Mouse (Mus musculus): Measurements from ENCODE around the gene Jmjd7. TPM values are rescaled to one million over a fixed set of nuclear protein-coding genes. Genes with fewer than 3 reads are reported as not detected.

Jmjd7 gene
- total RNA-seq, 2 experiments from 2014 or later: 4.0 to 5.0 TPM

DNA sequence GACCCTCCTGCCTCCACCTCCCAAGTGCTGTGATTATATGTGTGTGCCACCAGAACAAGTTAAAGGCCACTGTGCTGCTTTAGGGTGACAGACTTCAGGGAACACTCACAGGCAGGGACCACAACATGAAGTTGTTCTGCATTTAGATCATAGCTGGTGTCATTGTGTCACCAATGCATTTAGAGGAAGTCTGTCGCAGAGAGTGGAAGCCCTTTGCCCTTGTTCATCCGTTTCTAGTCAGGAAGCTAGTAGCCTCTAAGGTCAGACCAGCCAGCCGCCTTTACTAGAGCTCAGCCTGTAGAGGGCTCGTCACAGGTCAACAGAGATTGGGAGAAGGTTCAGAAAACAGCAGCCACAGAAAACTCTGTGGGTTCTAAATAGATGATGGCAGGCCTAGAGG, 18.6 kb upstream of the Jmjd7 start:
- intact Hi-C loops (cut with DNase I): no loop called here
- no peak for DNase-seq (ENCODE audit: low spot score in 2 of 2)

DNA sequence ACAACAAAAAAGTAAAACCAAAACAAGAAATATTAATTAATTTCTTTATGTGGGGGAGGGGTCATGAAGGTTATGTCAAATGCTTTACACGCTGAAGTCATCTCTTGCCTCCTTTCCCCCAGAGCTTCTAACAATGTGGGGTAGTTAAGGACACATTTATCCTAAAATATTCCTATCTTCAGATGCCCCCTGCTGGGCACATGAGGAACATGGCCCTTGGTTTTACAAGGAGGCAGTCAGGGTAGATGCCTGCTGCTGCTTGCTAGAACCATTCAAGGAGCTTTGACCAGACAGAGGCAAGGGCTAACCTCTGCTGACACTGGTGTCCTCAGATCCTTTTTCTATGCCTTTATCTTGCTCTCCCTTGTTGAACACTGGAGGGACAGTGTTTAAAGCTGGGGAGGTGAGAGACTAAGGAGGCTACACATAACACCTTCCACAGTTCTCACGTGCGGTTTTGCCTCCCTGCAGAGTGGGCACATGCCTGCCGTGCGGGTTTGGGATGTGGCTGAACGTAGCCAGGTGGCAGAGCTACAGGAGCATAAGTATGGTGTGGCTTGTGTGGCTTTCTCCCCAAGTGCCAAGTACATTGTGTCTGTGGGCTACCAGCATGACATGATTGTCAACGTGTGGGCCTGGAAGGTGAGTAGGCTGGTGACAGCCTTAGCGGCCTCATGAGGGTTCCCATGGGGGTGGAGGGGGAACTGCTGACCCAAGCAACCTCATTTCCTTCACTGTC, 15.7 kb upstream of the Jmjd7 start:
- DNase-seq (ENCODE audit: low spot score in 2 of 2): peak; percentile 70 to 71
- intact Hi-C loops (cut with DNase I): loop anchor here (2.0 kb wide), 1 partner anchor 41 kb away; no protein-coding TSS in a partner anchor

DNA sequence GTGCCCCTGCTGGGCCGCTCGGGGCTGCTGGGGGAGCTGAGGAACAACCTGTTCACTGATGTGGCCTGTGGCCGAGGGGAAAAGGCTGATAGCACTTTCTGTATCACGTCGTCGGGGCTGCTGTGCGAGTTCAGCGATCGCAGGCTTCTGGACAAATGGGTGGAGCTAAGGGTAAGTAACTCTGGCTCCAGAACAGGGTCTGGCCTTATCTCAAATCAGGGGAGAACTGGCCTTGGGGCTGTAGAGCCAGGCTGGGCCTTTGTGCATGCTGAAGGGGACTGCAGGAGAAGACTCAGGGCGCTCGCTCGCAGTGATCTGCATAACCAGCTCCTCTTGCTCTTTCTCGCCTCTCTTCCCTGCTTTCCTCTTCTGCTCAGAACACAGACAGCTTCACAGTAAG, 14.4 kb upstream of the Jmjd7 start:
- intact Hi-C loops (cut with DNase I): no loop called here
- no peak for DNase-seq (ENCODE audit: low spot score in 2 of 2)

DNA sequence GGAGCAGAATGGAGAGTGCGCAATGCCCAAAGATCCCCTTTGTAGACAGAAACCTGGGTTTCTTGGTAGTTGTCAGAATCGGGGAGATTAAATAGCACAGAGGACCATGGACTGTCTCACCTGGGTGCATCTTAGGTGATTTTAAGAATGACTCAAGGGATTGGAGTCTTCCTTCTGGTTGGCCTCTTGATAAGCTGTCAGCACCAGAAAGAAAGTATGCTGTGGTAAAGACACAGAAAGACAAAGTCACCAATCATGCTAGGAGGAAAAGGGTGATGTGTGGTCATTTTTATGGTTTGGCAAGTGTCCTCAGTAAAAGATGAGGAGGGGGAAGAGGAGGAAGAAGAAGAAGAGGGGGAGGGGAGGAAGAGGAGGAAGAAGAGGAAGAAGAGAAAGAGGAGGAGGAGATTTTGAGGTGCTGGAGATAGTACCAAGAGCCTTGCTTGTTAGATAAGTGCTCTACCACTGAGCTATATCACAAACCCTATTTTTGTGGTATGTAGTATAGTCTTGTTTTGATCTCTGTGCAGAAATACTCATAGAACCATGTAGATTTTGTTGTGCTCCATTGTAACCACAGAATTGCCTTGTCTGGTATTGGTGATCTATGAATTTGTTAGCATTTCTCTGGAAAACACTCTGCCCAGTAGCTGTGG, 13.3 kb upstream of the Jmjd7 start:
- intact Hi-C loops (cut with DNase I): no loop called here
- no peak for DNase-seq (ENCODE audit: low spot score in 2 of 2)

DNA sequence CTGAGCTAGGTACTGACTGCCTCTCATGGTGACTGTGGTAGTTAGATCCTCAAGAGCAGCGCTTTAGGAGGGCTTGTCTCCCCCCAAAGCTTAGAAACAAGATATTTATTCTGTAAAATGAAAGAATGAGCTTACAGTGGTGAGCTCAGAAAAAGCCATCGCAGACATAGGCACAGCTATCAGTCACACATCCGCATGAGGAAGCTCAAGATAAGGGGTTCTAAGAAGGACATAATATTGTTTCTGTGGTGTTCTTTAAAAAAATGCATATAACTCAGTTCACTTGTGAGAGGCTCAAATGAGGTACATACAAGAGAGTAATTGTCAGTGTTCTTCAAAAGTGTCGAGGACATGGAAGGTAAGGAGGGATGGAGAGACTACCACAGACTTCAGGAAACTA, 11.4 kb upstream of the Jmjd7 start:
- DNase-seq (ENCODE audit: low spot score in 2 of 2): no peak
- intact Hi-C loops (cut with DNase I): no loop called here

DNA sequence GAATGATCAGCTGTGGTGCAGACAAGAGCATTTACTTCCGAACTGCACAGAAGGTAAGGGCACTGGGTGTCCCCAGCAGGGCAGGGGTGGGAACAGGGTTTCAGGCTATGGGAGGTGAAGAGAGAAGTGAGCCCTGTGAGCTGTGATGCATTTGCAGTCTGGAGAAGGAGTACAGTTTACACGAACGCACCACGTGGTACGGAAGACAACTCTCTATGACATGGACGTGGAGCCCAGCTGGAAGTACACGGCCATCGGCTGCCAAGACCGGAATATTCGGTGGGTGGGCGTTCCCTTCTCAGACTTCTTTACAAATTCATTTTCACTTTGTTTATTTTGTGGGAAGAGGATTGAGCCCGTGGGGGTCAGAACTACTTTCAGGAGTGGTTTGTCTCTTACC, 9.7 kb upstream of the Jmjd7 start:
- intact Hi-C loops (cut with DNase I): no loop called here
- DNase-seq (ENCODE audit: low spot score in 2 of 2): no peak

DNA sequence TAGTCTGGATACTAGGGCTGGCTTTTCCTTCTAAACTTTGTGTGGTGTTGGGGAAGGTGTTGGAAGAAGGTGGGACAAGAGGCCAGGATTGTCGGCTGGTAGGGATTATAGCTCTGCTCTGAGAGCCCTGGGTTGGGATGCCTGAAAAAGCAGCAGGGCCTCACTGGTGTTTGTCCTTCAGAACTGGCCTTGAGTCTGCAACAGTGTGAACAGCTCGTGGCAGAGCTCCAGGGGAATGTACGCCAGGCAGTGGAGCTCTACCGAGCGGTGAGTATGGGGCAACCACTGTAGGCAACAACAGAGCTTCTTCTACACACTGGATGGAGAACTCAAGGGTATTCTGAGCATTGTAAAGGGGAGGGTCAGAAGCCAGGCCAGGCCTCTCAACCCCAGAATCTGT, 2.9 kb upstream of the Jmjd7 start:
- no peak for DNase-seq (ENCODE audit: low spot score in 2 of 2)
- intact Hi-C loops (cut with DNase I): no loop called here

DNA sequence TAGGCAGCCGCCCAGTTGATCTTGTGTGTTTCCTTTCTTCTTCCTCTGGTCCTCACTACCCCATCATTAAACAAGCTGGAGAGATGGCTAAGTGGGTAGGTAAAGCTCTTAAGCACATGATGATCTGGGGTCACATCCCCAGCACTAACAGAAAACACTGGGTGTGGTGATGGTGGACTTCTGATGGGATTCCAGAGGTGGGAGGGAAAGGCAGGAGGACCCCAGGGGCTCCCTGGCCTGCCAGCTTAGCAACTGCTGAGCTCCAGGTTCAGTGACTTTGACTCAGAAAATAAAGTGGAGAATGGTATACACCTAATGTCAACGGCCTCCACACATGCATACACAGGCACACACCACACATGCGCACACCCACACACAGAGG, 658 bp downstream of the Jmjd7 start:
- DNase-seq (ENCODE audit: low spot score in 2 of 2): no peak
- intact Hi-C loops (cut with DNase I): loop anchor here (5.0 kb wide), 1 partner anchor 56 kb away; the partner anchor contains the start of gene Mapkbp1

DNA sequence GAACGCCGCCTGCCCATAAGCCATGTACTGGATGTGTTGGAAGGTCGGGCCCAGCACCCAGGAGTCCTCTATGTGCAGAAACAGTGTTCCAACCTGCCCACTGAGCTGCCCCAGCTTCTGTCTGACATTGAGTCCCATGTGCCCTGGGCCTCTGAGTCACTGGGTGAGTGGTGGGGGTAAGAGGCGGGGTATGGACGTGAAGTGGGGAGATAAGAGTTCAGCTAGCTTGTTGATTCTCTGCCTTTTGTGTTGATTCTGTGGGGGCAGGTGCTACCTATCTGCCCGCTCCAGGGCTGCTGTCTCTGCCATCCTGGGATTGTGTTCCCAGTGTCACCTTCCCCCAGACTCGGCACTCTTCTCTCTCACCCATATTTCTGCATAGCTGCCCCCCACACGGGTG, 3.1 kb downstream of the Jmjd7 start:
- no peak for DNase-seq (ENCODE audit: low spot score in 2 of 2)
- intact Hi-C loops (cut with DNase I): no loop called here

DNA sequence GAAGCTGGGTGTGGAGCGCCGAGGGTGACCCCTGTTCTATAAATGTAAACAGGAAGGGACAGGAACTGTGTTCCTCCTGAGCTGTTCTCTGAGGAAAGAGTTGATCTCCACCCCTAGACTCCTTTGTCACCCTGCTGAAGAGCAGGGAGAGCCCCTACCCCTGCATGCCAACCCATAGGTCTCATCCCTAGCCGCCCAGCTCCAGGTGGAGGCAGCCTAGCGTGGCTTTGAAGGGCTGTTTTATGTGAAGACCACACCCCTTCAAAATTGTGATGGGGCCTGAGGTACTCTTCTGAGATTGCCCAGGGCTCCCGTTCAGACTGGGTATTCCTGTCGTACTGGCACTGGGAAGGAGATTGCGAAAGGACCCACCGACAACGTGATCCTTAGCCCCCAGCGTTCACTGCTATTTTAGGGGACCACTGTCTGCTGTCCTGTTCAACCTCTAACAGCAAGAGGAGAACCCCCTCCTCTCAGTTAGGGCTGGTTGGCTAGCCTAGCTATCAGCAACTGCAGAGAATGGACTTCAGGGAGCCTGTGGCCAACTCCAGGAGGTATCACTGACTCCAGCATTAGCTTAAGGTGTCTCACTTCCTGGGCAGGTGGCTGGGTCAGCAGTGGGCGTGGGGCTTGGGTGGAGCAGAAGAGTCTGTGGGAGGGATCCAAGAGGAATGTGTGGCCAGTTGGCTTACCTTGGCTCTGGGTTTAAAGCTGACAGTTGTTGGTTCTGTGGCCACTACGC, 5.6 kb downstream of the Jmjd7 start, which contains the start of gene Pla2g4b:
TSS of gene Pla2g4b (plus strand) at position 692 of the 742 bp plus-strand sequence.
- no peak for DNase-seq (ENCODE audit: low spot score in 2 of 2)
- intact Hi-C loops (cut with DNase I): no loop called here

DNA sequence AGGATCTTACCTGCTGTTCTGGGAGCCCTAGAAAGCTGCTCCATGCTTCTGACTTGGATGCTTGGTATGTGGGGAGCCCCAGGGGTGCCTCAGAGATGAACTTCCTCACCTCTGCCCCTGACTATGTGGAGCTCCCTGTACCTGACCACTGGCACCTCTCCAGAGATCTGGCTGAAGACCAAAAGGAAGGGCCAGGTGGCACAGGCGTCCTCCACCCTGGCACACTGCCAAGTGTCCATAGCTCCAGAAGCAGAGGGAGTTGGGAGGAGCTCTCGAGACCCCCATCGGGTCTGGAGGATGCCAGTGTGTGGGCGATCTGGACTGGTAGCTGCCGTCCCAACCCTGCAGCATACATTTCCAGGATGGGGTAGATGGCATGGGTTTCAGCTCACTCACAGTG, 6.4 kb downstream of the Jmjd7 start:
- no peak for DNase-seq (ENCODE audit: low spot score in 2 of 2)
- intact Hi-C loops (cut with DNase I): no loop called here

DNA sequence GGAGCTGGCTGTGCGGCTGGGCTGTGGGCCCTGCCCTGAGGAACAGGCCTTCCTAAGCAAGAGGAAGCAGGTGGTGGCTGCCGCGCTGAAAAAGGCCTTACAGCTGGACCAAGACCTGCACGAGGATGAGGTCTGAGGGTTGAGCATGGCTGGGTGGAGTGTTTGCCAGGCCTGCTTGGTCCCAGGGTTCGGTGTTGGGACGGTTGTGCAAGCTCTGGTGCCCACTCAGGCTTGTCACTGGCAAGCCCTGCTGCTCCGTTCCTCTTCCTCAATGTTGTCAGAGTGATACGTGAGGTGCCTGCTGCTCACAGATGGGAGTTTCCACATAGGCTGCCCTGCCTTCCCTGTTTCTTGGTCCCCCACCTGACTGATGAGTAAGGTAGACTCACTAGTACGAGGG, 10.5 kb downstream of the Jmjd7 start:
- DNase-seq (ENCODE audit: low spot score in 2 of 2): no peak

DNA sequence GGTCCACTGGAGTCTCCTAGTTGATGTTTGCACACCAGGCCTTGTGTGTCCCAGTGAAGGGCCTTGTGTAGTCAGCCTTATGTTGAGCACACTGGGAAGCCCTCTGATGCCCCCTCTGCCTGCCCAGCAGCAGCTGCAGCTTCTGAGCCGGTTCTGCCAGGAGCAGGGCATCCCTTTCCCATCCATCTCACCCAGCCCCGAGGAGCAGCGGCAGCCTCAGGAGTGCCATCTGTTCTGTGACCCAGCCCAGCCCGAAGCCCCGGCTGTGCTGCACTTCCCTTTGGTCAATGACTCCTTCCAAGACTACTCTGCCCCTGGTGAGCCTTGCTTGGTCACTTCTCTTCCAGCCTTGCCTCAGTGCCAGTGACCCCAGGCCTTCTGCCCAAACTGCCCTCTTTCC, 13.7 kb downstream of the Jmjd7 start:
- intact Hi-C loops (cut with DNase I): no loop called here

More for the DNA sequence above, 10.5 kb downstream of the Jmjd7 start:
- intact Hi-C loops (cut with DNase I): no loop called here

DNA sequence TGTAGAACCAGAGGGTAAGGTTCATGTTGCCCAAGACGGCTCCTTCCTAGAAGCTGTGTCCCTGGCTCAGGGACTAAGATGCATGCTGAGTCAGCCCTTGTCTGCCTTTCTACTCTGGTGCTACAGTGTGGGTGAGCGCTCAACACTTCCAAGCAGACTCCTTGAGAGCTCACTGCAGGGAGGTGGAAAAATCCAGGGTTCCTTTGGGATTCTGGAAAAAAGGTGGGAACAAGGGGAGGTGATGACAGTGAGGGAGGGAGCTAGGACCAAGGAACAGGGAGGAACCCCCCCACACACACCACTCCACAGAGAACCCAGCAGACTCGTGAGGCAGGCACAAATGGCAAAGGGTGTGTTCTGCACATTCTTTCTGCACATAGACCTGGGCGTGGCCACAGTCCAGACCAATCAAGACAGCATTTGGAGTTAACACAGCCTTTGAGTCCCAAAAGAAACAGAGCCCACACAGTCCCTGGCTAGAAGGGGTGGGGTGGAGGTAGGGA, 16.9 kb downstream of the Jmjd7 start:
- intact Hi-C loops (cut with DNase I): no loop called here
- DNase-seq (ENCODE audit: low spot score in 2 of 2): peak; percentile 57 to 76

More for the DNA sequence above, 13.7 kb downstream of the Jmjd7 start:
- no peak for DNase-seq (ENCODE audit: low spot score in 2 of 2)

DNA sequence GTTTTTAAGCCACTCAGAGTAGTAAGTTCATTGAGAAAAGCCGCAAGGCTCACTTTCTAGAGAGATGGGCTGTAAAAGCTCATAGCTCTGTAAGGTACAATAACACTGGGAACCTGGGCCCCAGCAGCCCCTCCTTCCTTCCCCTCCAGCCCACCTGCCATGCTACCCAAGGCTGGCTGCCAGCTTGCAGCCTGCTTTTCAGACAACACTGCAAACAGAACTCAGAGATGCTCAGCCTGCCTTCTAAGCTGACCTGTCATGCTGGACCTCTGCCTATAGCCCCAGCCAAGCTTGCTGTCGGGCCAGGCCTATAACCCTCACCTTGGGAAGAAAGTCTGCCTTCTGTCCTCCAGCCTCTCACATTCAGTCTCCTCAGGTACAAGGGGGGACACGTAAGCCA, 17.4 kb downstream of the Jmjd7 start:
- intact Hi-C loops (cut with DNase I): no loop called here
- DNase-seq (ENCODE audit: low spot score in 2 of 2): no peak

DNA sequence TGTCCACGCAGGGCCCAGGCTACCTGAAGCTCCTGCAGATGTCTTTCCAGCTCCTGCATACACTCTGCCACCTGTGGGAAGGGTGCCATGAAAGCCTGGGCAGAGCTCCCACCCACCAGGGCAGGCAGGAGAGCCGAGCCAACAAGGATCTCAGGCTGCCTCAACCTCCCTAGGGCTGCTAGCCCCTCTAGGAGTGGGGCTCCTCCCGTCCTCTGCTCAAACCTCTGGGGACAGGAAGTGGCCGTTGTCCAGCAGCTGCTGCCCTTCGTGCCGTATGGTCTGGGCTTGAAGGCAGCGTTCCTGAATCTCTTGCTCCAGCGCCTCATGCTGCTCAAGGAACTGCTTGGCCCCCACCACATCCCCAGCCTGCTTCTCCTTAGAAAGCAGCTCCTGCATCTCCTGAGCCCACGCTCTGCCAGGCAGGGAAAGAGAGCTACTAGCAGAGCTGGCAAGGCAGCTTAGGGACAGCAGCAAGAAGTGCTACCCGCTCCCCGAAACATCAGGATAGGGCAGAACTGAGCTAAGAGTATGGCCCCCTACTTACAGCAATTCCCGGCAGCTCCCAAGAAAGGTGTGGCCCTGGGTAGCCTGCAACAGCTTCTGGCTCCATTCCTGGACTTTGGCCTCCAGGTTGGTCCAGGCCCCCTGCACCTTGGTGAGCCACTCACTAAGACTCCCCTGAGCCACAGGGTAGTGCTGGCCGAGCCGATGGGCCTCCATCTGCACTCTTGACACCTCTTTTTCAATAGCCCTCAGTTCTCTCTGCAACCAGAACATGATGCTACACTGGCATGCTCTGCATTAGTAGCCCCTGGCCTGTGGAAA, 19.4 kb downstream of the Jmjd7 start:
- intact Hi-C loops (cut with DNase I): no loop called here
- DNase-seq (ENCODE audit: low spot score in 2 of 2): peak; percentile 49 to 62

DNA sequence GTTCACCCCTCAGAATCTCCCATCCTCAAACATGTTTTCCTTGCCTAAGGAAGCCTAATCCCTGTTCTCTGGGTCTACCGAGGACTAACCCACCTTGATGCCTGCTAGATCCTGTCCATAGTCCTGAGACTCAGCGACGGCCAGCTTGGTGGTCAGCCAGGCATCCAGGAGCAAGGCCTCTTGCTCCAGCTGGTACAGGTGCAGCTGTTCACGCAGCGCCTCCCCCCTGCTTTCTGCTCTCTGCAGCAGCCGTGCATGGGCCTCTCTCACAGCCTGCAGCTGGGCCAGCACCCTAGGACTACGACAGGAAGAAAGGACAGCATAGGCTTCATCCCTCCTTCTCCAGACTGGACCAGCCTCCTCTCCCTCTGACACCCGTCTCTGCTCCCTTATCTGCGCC, 20.9 kb downstream of the Jmjd7 start:
- intact Hi-C loops (cut with DNase I): no loop called here

DNA sequence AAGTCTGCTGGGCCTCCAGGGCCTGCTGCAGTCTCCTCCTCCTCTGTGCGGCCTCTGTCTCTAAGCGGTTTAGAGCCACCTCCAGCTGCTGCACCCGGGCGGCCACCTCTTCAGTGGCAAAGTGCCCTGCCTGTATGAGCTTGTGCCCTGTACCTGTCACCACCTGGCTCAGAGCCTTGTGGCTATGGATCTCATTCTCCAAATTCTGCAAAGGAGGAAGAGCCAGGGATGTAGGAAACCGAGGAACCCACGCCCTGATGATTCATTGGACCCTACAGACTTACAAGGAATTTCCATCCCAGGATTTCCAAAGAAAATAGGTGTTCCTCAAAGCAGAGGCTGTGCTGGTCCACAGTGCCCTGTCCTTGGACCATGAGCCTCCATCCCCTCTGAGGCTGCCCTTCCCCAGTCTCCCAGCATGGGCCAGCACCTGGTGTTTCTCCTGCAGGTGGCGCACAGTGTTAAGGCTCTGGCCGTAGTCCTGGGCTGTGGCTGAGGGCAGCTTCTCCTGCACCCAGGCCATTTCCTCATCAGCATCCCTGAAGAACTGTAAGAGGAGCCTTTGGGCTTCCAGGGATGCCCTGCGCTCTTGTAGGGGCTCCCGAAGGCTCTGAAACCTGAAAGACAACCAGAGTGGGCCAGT, 22.5 kb downstream of the Jmjd7 start:
- intact Hi-C loops (cut with DNase I): no loop called here
- DNase-seq (ENCODE audit: low spot score in 2 of 2): peak in 1 of 2 experiments; percentile 38

More for the DNA sequence above, 20.9 kb downstream of the Jmjd7 start:
- no peak for DNase-seq (ENCODE audit: low spot score in 2 of 2)

DNA sequence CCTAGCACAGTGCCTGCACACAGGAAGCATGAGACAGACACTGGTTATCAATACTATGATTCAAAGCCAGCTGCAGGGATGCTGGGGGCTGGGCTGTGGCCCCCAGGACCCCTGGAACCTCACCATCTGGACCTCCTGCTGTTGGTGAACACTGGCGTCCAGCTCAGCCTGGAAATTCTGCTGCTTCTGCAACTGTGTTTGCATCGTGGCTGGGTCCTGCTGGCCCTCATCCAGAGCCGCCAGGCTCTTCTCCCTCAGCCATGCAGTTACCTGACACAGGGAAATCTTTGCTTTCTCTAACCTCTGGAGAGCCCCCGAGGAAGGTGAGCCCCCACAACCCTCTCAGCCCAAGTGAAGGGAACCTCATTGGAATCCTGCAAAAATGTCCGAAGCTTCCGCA, 24.1 kb downstream of the Jmjd7 start:
- no peak for DNase-seq (ENCODE audit: low spot score in 2 of 2)
- intact Hi-C loops (cut with DNase I): no loop called here

Measured in left cerebral cortex, postnatal 14 days (tissue).